Mouse (Mus musculus) cerebellum, adult 2 months (tissue): ENCODE data around the gene Ntm.

Experiments
- CTCF ChIP-seq: fragments of 200-500 bp; IDR thresholded peaks from 2 replicates; pipeline ENCODE4 v1.5.1; 2011; ENCODE audit warnings: low read depth, mild to moderate bottlenecking, control low read depth, low read length, moderate library complexity, borderline replicate concordance; ENCODE audit not compliant: insufficient read depth
- POLR2A ChIP-seq: fragments of 200-500 bp; IDR thresholded peaks from 2 replicates; pipeline ENCODE4 v1.6.1; 2011; ENCODE audit warnings: low read length, control low read depth, borderline replicate concordance; ENCODE audit not compliant: insufficient read depth

DNA sequence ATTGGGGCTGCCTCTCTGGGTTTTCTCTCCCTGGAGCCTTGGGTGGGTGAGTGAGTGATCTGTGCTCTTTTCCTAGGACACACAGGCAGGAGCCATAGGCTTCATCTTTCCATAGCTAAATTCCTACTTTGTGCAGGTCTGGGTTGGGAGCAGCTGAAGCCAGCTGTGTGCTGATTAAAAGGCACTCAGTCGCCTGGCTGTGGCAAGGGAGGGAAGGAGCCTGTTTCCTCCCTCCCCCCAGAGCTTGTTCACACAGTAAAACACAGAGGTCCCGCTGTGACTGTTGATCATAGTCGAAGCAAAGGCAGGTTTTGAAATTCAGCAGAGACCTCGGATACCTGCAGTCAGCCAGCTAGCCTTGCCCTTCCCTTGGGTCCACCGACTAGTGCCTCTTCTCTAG, 282.3 kb downstream of the Ntm start:
- TF ChIP-seq POLR2A: no peak
- TF ChIP-seq CTCF: no peak
